Mouse (Mus musculus): ENCODE data around the gene Elf1.

GRCm38 (mm10) chr14:79434068-79434467 lies 46.9 kb upstream of the Elf1 start:
- TF ChIP-seq GATA1 (IDR thresholded peaks at IDR 0.05; ENCODE audit: borderline replicate concordance, low read length) (no peak), FLI1 (IDR thresholded peaks at IDR 0.05; ENCODE audit: low read length) (no peak)

All from megakaryocyte, embryonic 14.5 days (primary cell).